7 mouse cellular contexts compared by ENCODE assay signal in the genomic region with DNA sequence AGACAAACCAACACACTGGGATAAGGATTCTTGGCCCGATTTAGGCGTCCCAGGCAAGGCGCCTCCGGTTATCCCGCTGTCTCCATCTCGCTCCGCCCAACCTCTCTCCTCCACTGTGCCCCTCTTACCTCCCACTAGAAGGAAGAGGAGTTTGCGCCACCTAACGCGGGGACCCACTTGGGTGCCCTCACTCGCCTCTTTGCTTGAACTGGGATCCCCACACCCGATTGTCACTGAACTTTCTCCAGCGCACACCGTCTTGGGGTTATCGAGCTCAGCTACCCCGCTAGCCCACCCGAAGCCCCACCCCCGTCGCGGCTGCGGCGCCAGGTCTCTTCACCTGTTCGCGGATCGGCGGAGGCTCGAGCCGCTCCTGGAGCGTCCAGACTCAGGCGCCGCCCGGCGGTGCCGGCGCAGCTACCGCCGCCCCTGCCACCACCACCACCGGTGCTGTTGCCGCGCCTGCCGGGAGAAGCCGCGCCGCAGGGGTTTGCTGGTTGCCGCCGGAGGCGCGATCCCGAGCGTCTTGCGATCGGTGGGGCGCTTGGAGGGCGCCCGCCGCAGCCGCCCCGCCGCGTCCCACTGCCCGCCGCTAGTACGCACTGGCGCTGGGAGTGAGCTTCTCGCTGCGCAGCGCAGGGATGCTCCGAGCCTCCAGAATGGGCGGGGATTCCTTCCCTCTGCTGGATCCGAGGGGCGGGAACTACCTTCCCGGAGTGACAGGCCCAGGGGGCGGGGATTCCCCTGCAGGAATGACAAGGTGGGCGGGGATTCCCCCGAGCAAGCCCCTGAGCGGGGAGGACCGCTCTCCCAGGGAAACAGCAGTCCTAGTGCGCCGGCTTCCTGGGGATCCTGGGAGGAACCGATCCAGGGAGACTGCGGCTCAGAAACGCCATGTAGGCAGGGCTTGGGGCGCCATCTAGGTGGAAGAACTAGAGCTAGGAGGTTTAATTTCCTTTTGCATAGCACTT. TPM values are rescaled to one million over a fixed set of nuclear protein-coding genes. Genes with fewer than 3 reads are reported as not detected.
A peak's percentile ranks its signal among the peaks of the same experiment; 100 is the strongest.
DNase-seq lines count a peak whose midpoint lies in the region; ATAC-seq lines count a peak whose summit lies in the region.

A gene (minus strand): TSS at position 648 of the 971 bp plus-strand sequence.

- no peaks in the 10 kb centered on the region for H3K36me3 ChIP-seq in limb, embryonic 11.5 days (ENCODE audit: control insufficient read depth, insufficient read depth, low read length)
- no peaks in the 10 kb centered on the region for H3K36me3 ChIP-seq in midbrain, embryonic 13.5 days

- peak; percentile 25; the same call in 1 of the 2 replicates for ATAC-seq in erythroblast, adult 5-6 weeks (replicated peaks; ENCODE audit: low FRiP score, poor library complexity, severe bottlenecking)
- ATAC-seq in limb, embryonic 11.5 days (ENCODE audit: insufficient number of reproducible peaks, low FRiP score, low TSS enrichment, low read depth): peak; percentile 94
- ATAC-seq in midbrain, embryonic 13.5 days: peak; percentile 98

- H3K27ac ChIP-seq in limb, embryonic 11.5 days (replicated peaks; ENCODE audit: low read depth, low read length): no peak within 1 kb of the TSS
- H3K27ac ChIP-seq in midbrain, embryonic 13.5 days: peak within 1 kb of the TSS; percentile 67

- H3K4me1 ChIP-seq in limb, embryonic 11.5 days (ENCODE audit: control insufficient read depth, insufficient read depth, low read length): peaks cover 4% of the 10 kb centered on the region; the same call in 1 of the 2 replicates
- peaks cover 20% of the 10 kb centered on the region for H3K4me1 ChIP-seq in midbrain, embryonic 13.5 days (replicated peaks)

- H3K9ac ChIP-seq in limb, embryonic 11.5 days (ENCODE audit: low read length): peak within 1 kb of the TSS; percentile 69
- H3K9ac ChIP-seq in midbrain, embryonic 13.5 days (replicated peaks): peak within 1 kb of the TSS; percentile 74

- H3K4me3 ChIP-seq in limb, embryonic 11.5 days (ENCODE audit: low read depth, low read length): peak within 1 kb of the TSS; percentile 71
- H3K4me3 ChIP-seq in midbrain, embryonic 13.5 days (replicated peaks): peak within 1 kb of the TSS; percentile 67

- peak; percentile 96 for DNase-seq in brain, embryonic 18.5 days (ENCODE audit: low read depth, low spot score)
- peak; percentile 94 to 96 for DNase-seq in heart, adult 9 months (ENCODE audit: low spot score in 2 of 2)
- DNase-seq in kidney, adult 8-10 months: peak; percentile 92 to 94
- DNase-seq in limb, embryonic 11.5 days (ENCODE audit: low spot score): peak; percentile 97
- peak; percentile 19 to 42 for DNase-seq in spleen, postnatal 10 days (ENCODE audit: low spot score in 2 of 2)

- under 1% methylated on average over 69 of the region's 83 CpGs for WGBS in limb, embryonic 11.5 days
- under 1% methylated on average over 71 of the region's 83 CpGs for WGBS in midbrain, embryonic 13.5 days

- H3K9me3 ChIP-seq in limb, embryonic 11.5 days (ENCODE audit: control insufficient read depth, low read length): no peaks in the 10 kb centered on the region
- no peaks in the 10 kb centered on the region for H3K9me3 ChIP-seq in midbrain, embryonic 13.5 days

- peak within 1 kb of the TSS; percentile 88 for H3K4me2 ChIP-seq in limb, embryonic 11.5 days (ENCODE audit: low read depth, severe bottlenecking)
- H3K4me2 ChIP-seq in midbrain, embryonic 13.5 days (replicated peaks): peak within 1 kb of the TSS; percentile 79

- H3K27me3 ChIP-seq in limb, embryonic 11.5 days (ENCODE audit: control insufficient read depth, insufficient read depth, low read length): peaks cover 12% of the 10 kb centered on the region; the same call in 1 of the 2 replicates
- H3K27me3 ChIP-seq in midbrain, embryonic 13.5 days: peaks cover 25% of the 10 kb centered on the region

RNA-seq across cellular contexts. Expression of the gene that starts here (rescaled TPM):
- total RNA-seq in erythroblast, adult 5-6 weeks (2015; ENCODE audit: low replicate concordance): not detected in 2 replicates
- total RNA-seq in erythroblast, adult 5-6 weeks (2017; ENCODE audit: low replicate concordance): 0.14 and 0.17 TPM in 2 replicates
- polyA plus RNA-seq in limb, embryonic 11.5 days (2014; fragmentation: Nextera tagmentation; extraction: Ambion mirVana): 22.1 and 24.3 TPM in 2 replicates
- polyA plus RNA-seq in midbrain, embryonic 13.5 days (2015; fragmentation: Nextera tagmentation; extraction: Ambion mirVana): 7.2 and 9.7 TPM in 2 replicates

Comparison
In these comparisons a context has a peak if more than half of its experiments do, and no peak if none do; other contexts are left out.
1. Peak in ATAC-seq in erythroblast, adult 5-6 weeks; RNA of the gene not detected or under 1 TPM.
2. DNase-seq: peak in every context shown above with its lines; median percentile 97 in limb, embryonic 11.5 days; 96 in brain, embryonic 18.5 days; 95 in heart, adult 9 months; 93 in kidney, adult 8-10 months; 30 in spleen, postnatal 10 days.
3. ATAC-seq: peak in every context shown above with its lines; median percentile 98 in midbrain, embryonic 13.5 days; 94 in limb, embryonic 11.5 days; 25 in erythroblast, adult 5-6 weeks.